Mouse (Mus musculus) midbrain, embryonic 12.5 days (tissue): ENCODE results near the gene Ube2n. TPM values are rescaled to one million over a fixed set of nuclear protein-coding genes. Genes with fewer than 3 reads are reported as not detected.

Source experiments
- ATAC-seq: fragments of 200-750 bp; cut with Nextera tagmentation; 2 replicates; pipeline ENCODE4 v1.8.0; 2017; ENCODE audit warnings: low read depth, moderate TSS enrichment, moderate library complexity; ENCODE audit not compliant: low FRiP score
- H3K27ac ChIP-seq: fragments of 300-500 bp; sonication (generic); replicated peaks from 2 replicates; pipeline ENCODE4 v1.5.1; 2016; ENCODE audit warnings: mild to moderate bottlenecking
- H3K27me3 ChIP-seq: fragments of 300-500 bp; sonication (generic); 2 replicates; pipeline ENCODE4 v1.6.1; 2016; ENCODE audit warnings: mild to moderate bottlenecking
- H3K36me3 ChIP-seq: fragments of 300-500 bp; sonication (generic); 2 replicates; pipeline ENCODE4 v1.6.1; 2016
- H3K4me1 ChIP-seq: fragments of 300-500 bp; sonication (generic); 2 replicates; pipeline ENCODE4 v1.6.1; 2016
- H3K4me2 ChIP-seq: fragments of 300-500 bp; sonication (generic); replicated peaks from 2 replicates; pipeline ENCODE4 v1.6.1; 2016; ENCODE audit warnings: mild to moderate bottlenecking, moderate library complexity
- H3K4me3 ChIP-seq: fragments of 300-500 bp; sonication (generic); 2 replicates; pipeline ENCODE4 v1.5.1; 2016; ENCODE audit warnings: mild to moderate bottlenecking
- H3K9ac ChIP-seq: fragments of 300-500 bp; sonication (generic); replicated peaks from 2 replicates; pipeline ENCODE4 v1.6.1; 2016; ENCODE audit warnings: mild to moderate bottlenecking, moderate library complexity
- H3K9me3 ChIP-seq: fragments of 300-500 bp; sonication (generic); 2 replicates; pipeline ENCODE4 v1.6.1; 2016; ENCODE audit warnings: mild to moderate bottlenecking
- WGBS: fragments of 180-500 bp; shearing (Covaris S2); methylation state at CpG from one replicate; pipeline ENCODE4 v1.1.7; 2016; 5-methylcytosine and 5-hydroxymethylcytosine counted together
- polyA plus RNA-seq: library from polyadenylated mRNA; unstranded; fragments of >200 nt; fragmentation: Nextera tagmentation; extraction: Ambion mirVana; gene quantifications from 2 replicates; pipeline ENCODE4 v1.2.1, GENCODE M21; 2016

The Ube2n gene
- polyA plus RNA-seq, 1 experiment from 2014 or later: 388 TPM

DNA sequence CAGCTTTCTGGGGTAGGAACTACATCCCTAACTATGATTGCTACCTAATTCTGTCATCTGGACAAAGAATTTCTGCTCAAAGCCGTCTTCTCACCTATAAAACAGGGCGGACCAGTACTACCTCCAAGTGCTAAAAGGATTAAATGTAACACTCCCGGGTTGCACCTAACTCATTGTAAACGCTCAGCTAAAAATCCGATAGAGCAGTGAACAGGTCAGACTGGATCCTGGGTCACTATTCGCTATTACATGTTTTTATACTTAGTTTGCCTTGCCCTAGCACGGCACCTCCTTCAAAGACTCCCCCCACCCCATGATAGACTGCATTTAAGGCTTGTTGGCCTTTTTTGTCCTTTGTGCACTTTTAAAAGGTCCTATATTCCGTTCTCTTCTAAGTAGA is 47.5 kb downstream of the Ube2n start:
- Histone ChIP-seq H3K27ac (no peak overlapping the region), H3K9me3 (no peaks in the 10 kb centered on the region), H3K36me3 (peaks cover 2% of the 10 kb centered on the region; the same call in 1 of the 2 replicates), H3K9ac (peak overlapping the region; percentile 91), H3K4me1 (peaks cover 26% of the 10 kb centered on the region), H3K4me2 (peak overlapping the region; percentile 63), H3K27me3 (no peaks in the 10 kb centered on the region), H3K4me3 (peak overlapping the region; percentile 73)
- WGBS: 6% methylated on average over 8 of the region's 8 CpGs
- no peak for ATAC-seq

DNA sequence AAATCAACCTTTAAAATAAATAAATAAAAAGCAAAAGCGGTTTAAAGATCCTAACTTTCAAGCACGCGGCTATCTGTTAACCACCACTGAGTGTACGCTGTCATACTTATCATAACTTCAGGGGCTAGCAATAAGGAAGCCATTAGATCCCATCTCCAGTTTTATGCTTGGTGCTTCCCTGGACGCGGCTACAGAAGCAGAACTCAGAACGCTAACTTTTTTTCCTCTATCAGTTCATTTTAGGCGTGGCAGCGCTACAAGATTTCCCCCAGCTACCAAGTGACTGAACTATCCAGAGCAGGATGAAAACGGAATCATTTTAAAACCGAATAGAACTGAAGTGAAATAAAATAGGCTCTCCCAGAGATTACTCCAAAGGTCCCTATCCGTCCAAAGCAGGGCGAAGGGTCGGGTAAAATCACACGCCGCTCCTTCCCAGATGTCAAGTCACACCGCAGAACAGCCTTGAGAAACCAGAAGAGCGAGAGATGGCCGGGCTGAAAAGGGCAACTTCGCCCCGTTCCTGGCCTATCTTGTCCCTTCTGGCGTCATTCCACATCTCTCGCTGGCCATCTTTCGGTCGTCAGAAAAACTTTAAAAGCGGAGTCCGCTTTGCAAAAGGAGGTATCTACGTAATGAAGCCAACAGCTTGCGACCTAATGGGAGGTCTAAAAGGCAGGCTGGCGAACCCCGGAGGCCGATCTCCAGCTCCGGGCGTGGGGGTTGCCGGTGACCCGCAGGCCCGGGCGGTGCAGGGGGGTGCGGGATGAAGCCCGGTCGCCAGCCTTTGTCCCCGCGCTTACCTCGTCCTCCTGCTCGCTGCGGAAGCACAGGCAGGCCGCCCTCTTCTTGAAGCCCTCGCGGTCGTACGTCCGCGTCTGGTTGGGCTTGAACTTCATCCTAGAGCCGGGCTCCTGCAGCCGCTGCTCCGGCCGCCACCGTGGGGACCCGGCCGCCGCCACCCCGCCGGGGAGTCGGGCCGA is 48.2 kb downstream of the Ube2n start:
- ATAC-seq: peak; percentile 50
- Histone ChIP-seq H3K4me2 (peak overlapping the region; percentile 63), H3K27ac (peak overlapping the region; percentile 94), H3K4me3 (peak overlapping the region; percentile 73), H3K4me1 (peaks cover 26% of the 10 kb centered on the region), H3K9me3 (no peaks in the 10 kb centered on the region), H3K9ac (peak overlapping the region; percentile 91), H3K36me3 (no peaks in the 10 kb centered on the region), H3K27me3 (no peaks in the 10 kb centered on the region)
- 1% methylated on average over 65 of the region's 65 CpGs for WGBS

- Histone ChIP-seq H3K4me3 (peak within 1 kb of the TSS; percentile 73), H3K4me1 (peaks cover 26% of the 10 kb centered on the region), H3K27me3 (no peaks in the 10 kb centered on the region), H3K9ac (peak within 1 kb of the TSS; percentile 91), H3K27ac (peak within 1 kb of the TSS; percentile 94), H3K36me3 (no peaks in the 10 kb centered on the region), H3K9me3 (no peaks in the 10 kb centered on the region), H3K4me2 (peak within 1 kb of the TSS; percentile 63)
- WGBS: 1% methylated on average over 77 of the region's 97 CpGs
- ATAC-seq: peak; percentile 91
Observed at GRCm38 (mm10) chr10:95563851-95564845, 49.2 kb downstream of the Ube2n start, which contains the start of gene Nudt4. Nudt4 (minus strand) TSS chr10:95564146.

DNA sequence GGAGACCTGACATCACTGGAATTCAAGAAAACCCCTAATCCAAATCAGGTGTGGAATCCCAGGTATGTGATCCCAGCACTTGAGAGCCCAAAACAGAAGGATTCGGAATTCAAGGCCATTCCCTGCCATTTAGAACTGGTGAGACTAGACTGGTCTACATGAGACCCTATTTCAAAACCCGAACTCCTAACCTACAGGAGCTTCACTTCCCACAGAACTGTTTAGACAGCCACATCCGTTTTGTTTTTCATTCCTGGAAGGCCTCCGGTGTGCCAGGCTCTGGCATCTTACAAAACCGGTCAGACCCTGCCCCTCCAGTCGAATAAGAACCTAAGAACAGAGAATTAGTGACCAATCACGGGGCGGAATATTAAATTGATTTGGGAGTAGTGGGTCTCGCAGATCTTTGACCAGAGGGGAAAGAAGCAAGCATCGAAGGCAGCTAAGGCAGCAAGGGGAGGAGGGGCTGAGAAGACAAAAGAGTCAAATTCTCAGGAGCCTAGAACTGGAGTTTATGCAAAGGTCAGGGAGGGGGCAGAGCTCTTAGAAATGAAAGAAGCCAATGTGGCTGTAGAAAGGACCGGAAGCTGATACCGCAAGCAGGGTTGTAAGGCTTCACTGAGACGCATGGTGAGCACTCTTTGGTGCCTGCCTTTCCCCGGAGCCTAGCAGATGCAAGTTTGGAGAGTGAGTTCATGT is 50.4 kb downstream of the Ube2n start:
- Histone ChIP-seq H3K27me3 (no peaks in the 10 kb centered on the region), H3K4me1 (peaks cover 20% of the 10 kb centered on the region), H3K9me3 (no peaks in the 10 kb centered on the region), H3K36me3 (no peaks in the 10 kb centered on the region), H3K4me3 (no peak overlapping the region), H3K9ac (no peak overlapping the region), H3K4me2 (no peak overlapping the region), H3K27ac (0 out of 2 replicates have a peak overlapping the region, but pooled peaks have one; percentile 1)
- 27% methylated on average over 14 of the region's 14 CpGs for WGBS
- ATAC-seq: no peak

GRCm38 (mm10) chr10:95566786-95567185 is 51.8 kb downstream of the Ube2n start:
- Histone ChIP-seq H3K4me2 (no peak overlapping the region), H3K4me1 (peaks cover 12% of the 10 kb centered on the region), H3K27me3 (no peaks in the 10 kb centered on the region), H3K9me3 (no peaks in the 10 kb centered on the region), H3K4me3 (no peak overlapping the region), H3K9ac (no peak overlapping the region), H3K36me3 (no peaks in the 10 kb centered on the region), H3K27ac (no peak overlapping the region)
- ATAC-seq: no peak
- WGBS: 86% methylated on average over 3 of the region's 3 CpGs

DNA sequence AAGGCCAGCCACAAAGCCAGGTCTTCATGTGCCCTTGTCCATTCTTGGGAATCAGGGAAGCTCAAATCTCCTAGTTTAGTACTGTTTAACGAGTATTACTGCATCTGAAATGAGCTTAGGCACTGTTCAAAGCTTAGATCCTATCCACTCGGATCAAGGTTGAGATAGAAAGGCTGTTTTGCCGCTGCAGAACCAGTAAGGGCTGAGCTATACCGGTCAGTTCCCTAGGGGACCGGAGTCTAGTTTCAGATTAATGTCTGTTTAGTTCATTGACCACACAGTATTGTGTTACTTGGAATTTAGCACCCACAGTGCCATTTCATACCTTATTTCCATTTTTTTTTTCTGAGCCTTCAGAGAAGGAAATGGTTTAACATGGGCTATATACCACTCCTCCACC is 52.6 kb downstream of the Ube2n start:
- H3K4me1 ChIP-seq: peaks cover 4% of the 10 kb centered on the region
- no peak overlapping the region for H3K4me3 ChIP-seq
- H3K9me3 ChIP-seq: no peaks in the 10 kb centered on the region
- ATAC-seq: no peak
- H3K36me3 ChIP-seq: no peaks in the 10 kb centered on the region
- no peak overlapping the region for H3K4me2 ChIP-seq
- no peaks in the 10 kb centered on the region for H3K27me3 ChIP-seq
- H3K9ac ChIP-seq: no peak overlapping the region
- WGBS: 64% methylated on average over 5 of the region's 5 CpGs
- no peak overlapping the region for H3K27ac ChIP-seq

DNA sequence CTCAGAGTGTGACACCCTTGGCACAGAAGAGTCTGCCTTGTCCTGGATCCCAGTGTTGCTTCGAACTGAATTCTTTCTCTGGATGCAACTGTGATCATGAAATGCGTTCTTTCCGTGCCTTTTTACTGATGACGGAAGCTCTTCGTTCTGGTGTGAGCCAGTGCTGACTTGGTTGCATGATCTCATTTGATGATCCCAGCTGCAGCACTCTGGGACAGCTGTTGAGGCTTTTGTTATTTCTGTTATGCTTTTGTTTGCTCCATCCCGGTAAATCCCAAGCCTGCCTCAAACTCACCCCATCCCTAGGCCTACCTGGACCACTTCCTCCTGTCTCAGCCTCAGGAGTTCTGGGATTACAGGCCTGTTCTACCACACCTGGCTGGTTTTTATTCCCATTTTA is 53.1 kb downstream of the Ube2n start:
- H3K9ac ChIP-seq: no peak overlapping the region
- H3K4me3 ChIP-seq: no peak overlapping the region
- no peak overlapping the region for H3K27ac ChIP-seq
- H3K27me3 ChIP-seq: no peaks in the 10 kb centered on the region
- no peak overlapping the region for H3K4me2 ChIP-seq
- H3K9me3 ChIP-seq: no peaks in the 10 kb centered on the region
- H3K36me3 ChIP-seq: no peaks in the 10 kb centered on the region
- 79% methylated on average over 6 of the region's 6 CpGs for WGBS
- no peak for ATAC-seq
- peaks cover 4% of the 10 kb centered on the region for H3K4me1 ChIP-seq

DNA sequence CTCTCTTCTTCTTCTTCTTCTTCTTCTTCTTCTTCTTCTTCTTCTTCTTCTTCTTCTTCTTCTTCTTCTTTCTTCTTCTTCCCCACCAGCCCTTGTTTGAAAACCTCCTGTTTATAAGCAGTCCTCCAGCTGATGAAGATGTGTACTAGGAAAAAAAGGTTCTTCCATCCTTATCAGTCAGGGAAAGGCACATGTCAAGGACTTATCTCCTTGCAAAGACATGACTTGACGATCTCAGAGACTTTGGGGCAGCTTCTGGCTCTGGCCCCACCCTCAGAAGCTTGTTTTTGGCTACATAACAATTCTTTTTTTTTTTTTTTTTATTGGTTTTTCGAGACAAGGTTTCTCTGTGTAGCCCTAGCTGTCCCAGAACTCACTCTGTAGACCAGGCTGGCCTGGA is 54.5 kb downstream of the Ube2n start:
- H3K36me3 ChIP-seq: no peaks in the 10 kb centered on the region
- WGBS: 73% methylated on average over 2 of the region's 2 CpGs
- no peaks in the 10 kb centered on the region for H3K9me3 ChIP-seq
- no peak overlapping the region for H3K9ac ChIP-seq
- no peak overlapping the region for H3K4me3 ChIP-seq
- peaks cover 2% of the 10 kb centered on the region for H3K4me1 ChIP-seq
- H3K4me2 ChIP-seq: no peak overlapping the region
- no peaks in the 10 kb centered on the region for H3K27me3 ChIP-seq
- no peak overlapping the region for H3K27ac ChIP-seq
- ATAC-seq: no peak

DNA sequence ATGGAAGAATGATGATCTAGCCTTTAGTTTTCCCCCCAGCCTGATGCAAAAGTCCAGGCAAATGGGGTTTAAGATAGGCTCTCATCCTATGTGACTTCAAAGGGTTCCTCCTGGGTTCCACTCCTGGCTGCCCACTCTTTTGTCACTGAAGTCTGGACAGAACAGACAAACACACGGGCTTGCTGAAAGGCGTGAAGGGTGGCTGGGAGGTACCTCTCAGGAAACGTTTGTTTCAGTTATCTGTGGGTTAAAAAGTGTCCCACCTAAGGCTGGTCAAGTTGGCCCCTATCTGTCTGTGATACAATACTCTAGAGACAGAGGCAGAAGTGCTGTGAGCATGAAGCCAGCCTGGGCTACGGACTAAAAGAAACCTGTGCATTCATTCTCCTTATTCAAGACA is 60.0 kb downstream of the Ube2n start:
- no peak for ATAC-seq
- Histone ChIP-seq H3K4me3 (no peak overlapping the region), H3K9ac (no peak overlapping the region), H3K27me3 (no peaks in the 10 kb centered on the region), H3K27ac (no peak overlapping the region), H3K36me3 (no peaks in the 10 kb centered on the region), H3K4me2 (no peak overlapping the region), H3K9me3 (no peaks in the 10 kb centered on the region), H3K4me1 (peaks cover 16% of the 10 kb centered on the region; the same call in 1 of the 2 replicates)
- WGBS: 82% methylated on average over 4 of the region's 4 CpGs

DNA sequence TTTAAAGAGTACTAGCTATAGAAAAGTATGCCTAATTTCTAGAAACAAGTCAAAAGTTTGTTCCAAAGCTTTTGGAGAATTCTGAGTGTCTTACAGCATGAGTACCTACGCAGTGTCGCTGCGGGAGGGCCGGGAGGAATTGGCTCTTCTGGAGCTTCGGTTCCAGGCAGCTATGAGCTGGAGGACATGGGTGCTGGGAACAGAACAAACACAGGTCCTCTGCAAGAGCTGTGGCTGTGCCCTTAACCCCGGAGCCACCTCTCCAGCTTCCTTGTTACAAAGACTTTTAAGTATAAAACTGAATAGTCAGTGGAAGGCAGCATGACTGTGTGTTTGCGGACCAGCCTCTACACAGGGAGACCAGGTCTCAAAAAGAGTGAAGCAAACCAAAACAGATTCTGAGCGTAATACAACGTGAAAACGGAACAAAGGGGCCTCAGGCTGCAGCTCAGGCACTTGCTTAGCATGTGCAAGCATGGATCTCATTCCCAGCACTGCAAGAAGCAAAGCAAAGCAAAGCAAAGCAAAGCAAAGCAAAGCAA is 61.0 kb downstream of the Ube2n start:
- ATAC-seq: no peak
- Histone ChIP-seq H3K4me2 (no peak overlapping the region), H3K4me1 (peaks cover 16% of the 10 kb centered on the region; the same call in 1 of the 2 replicates), H3K27ac (no peak overlapping the region), H3K4me3 (no peak overlapping the region), H3K9me3 (no peaks in the 10 kb centered on the region), H3K9ac (no peak overlapping the region), H3K36me3 (no peaks in the 10 kb centered on the region), H3K27me3 (no peaks in the 10 kb centered on the region)
- WGBS: 70% methylated on average over 10 of the region's 10 CpGs
